Comparison of ENCODE assay signal across 9 mouse cellular contexts in the genomic region with DNA sequence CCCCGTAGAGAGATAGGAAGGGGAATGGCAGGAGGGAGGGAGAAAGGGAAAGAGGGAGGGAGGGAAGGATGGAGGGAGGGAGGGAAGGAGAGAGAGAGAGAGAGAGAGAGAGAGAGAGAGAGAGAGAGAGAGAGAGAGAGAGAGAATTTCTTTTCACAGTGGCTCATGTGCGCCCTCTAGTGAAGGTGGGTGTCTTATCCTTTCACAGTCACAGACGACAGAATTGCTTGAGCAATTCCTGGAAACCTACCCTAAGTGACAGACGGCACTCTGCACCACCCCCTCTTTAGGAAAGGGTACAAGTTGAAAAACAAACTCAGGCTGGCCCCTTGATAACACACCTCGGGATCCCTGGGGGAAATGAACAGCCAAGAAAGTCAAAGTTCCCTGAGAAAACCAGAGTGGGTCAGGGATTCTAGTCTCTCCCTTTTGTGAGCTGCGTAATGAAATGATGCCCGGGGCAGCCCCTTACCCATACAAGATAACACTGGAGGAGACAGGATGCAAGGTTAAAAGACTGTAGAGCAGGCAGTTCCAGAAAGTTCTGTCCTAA. TPM values are rescaled to one million over a fixed set of nuclear protein-coding genes. Genes with fewer than 3 reads are reported as not detected.
DNase-seq lines count a peak whose midpoint lies in the region; ATAC-seq and TF ChIP-seq lines count a peak whose summit lies in the region.
"Had no signal": no experiment of that assay in that cellular context is flagged by ENCODE, and none has a peak within 500 bp of the region (broad histone marks: within the 10 kb centered on the region; RNA-seq: fewer than 3 reads in every experiment).

No protein-coding gene starts in this region.

- TF ChIP-seq EP300 in MEL (IDR thresholded peaks at IDR 0.05; ENCODE audit: low read depth in 1 of 2, low read length in 2 of 2), result no peak

- no peaks in the 10 kb centered on the region for H3K9me3 ChIP-seq in hindbrain, embryonic 11.5 days (ENCODE audit: control insufficient read depth, low read length)
- no peaks in the 10 kb centered on the region for H3K9me3 ChIP-seq in hindbrain, embryonic 16.5 days (ENCODE audit: control insufficient read depth, low read length)
- no peaks in the 10 kb centered on the region for H3K9me3 ChIP-seq in MEL (replicated peaks; ENCODE audit: insufficient read depth, low read length)
- no peaks in the 10 kb centered on the region; the same call in 1 of the 2 replicates for H3K9me3 ChIP-seq in megakaryocyte, embryonic 14.5 days
- H3K9me3 ChIP-seq: limb, embryonic 15.5 days had no signal

- no peak overlapping the region for H3K27ac ChIP-seq in hindbrain, embryonic 11.5 days (ENCODE audit: low read depth, low read length)
- no peak overlapping the region for H3K27ac ChIP-seq in hindbrain, embryonic 16.5 days (ENCODE audit: low read depth, low read length)
- no peak overlapping the region for H3K27ac ChIP-seq in MEL (ENCODE audit: control insufficient read depth, low read depth, low read length)
- H3K27ac ChIP-seq in layer of hippocampus, adult 2 months, result no peak overlapping the region
- H3K27ac ChIP-seq: limb, embryonic 15.5 days had no signal

- H3K79me2 ChIP-seq in MEL (ENCODE audit: control insufficient read depth, insufficient read depth, low read length, poor library complexity), result no peaks in the 10 kb centered on the region

- no peak for TF ChIP-seq POLR2A in MEL (IDR thresholded peaks at IDR 0.05; ENCODE audit: control insufficient read depth in 1 of 2, insufficient read depth in 1 of 2, low read depth in 1 of 2, low read length in 2 of 2, poor library complexity in 1 of 2)

- H3K4me3 ChIP-seq in hindbrain, embryonic 11.5 days (ENCODE audit: low read depth, low read length), result no peak overlapping the region
- no peak overlapping the region for H3K4me3 ChIP-seq in hindbrain, embryonic 16.5 days (ENCODE audit: low read length)
- no peak overlapping the region for H3K4me3 ChIP-seq in MEL (ENCODE audit: control insufficient read depth in 1 of 2, insufficient read depth in 1 of 2, low read depth in 2 of 2, low read length in 2 of 2)
- no peak overlapping the region for H3K4me3 ChIP-seq in layer of hippocampus, adult 2 months
- peak overlapping the region; percentile 33 for H3K4me3 ChIP-seq in megakaryocyte, embryonic 14.5 days (replicated peaks)
- H3K4me3 ChIP-seq: limb, embryonic 15.5 days had no signal

- no peaks in the 10 kb centered on the region for H3K36me3 ChIP-seq in hindbrain, embryonic 11.5 days (ENCODE audit: control insufficient read depth, insufficient read depth, low read length)
- no peaks in the 10 kb centered on the region for H3K36me3 ChIP-seq in hindbrain, embryonic 16.5 days (ENCODE audit: control insufficient read depth, insufficient read depth, low read length)
- H3K36me3 ChIP-seq in MEL (ENCODE audit: control insufficient read depth in 1 of 2, insufficient read depth in 2 of 2, low read length in 2 of 2), result peaks cover 0 to 5% of the 10 kb centered on the region in 2 experiments; a peak in 2 of 4 replicates
- H3K36me3 ChIP-seq in megakaryocyte, embryonic 14.5 days (replicated peaks; ENCODE audit: low read length), result no peaks in the 10 kb centered on the region
- H3K36me3 ChIP-seq: limb, embryonic 15.5 days had no signal

- no peak for ATAC-seq in hindbrain, embryonic 11.5 days (ENCODE audit: low FRiP score)
- no peak for ATAC-seq in hindbrain, embryonic 16.5 days

- WGBS in hindbrain, embryonic 11.5 days, result 43% methylated on average over 7 of the region's 7 CpGs
- WGBS in hindbrain, embryonic 16.5 days, result 36% methylated on average over 7 of the region's 7 CpGs

- H3K27me3 ChIP-seq in hindbrain, embryonic 11.5 days (ENCODE audit: control insufficient read depth, insufficient read depth, low read length), result no peaks in the 10 kb centered on the region
- H3K27me3 ChIP-seq in hindbrain, embryonic 16.5 days (replicated peaks; ENCODE audit: control insufficient read depth, insufficient read depth, low read length), result no peaks in the 10 kb centered on the region
- H3K27me3 ChIP-seq in MEL (ENCODE audit: control insufficient read depth in 1 of 2, insufficient read depth in 2 of 2, low read length in 2 of 2), result peaks cover 1 to 6% of the 10 kb centered on the region in 2 experiments; a peak in 3 of 4 replicates
- peaks cover 26% of the 10 kb centered on the region for H3K27me3 ChIP-seq in megakaryocyte, embryonic 14.5 days (replicated peaks)
- H3K27me3 ChIP-seq: limb, embryonic 15.5 days had no signal

- H3K4me2 ChIP-seq in hindbrain, embryonic 11.5 days (replicated peaks; ENCODE audit: low read depth, low read length), result no peak overlapping the region
- H3K4me2 ChIP-seq in hindbrain, embryonic 16.5 days (ENCODE audit: low read length), result no peak overlapping the region
- H3K4me2 ChIP-seq: limb, embryonic 15.5 days had no signal

- H3K9ac ChIP-seq in hindbrain, embryonic 11.5 days (ENCODE audit: low read depth, low read length), result no peak overlapping the region
- no peak overlapping the region for H3K9ac ChIP-seq in hindbrain, embryonic 16.5 days (ENCODE audit: low read depth, low read length)
- no peak overlapping the region for H3K9ac ChIP-seq in MEL (ENCODE audit: control insufficient read depth, low read depth, low read length, poor library complexity, severe bottlenecking)
- H3K9ac ChIP-seq: limb, embryonic 15.5 days had no signal

- H3K4me1 ChIP-seq in hindbrain, embryonic 11.5 days (replicated peaks; ENCODE audit: control insufficient read depth, insufficient read depth, low read length), result no peaks in the 10 kb centered on the region
- H3K4me1 ChIP-seq in hindbrain, embryonic 16.5 days (ENCODE audit: control insufficient read depth, insufficient read depth, low read depth, low read length), result no peaks in the 10 kb centered on the region
- peaks cover 0 to 15% of the 10 kb centered on the region in 2 experiments; a peak in 3 of 4 replicates for H3K4me1 ChIP-seq in MEL (ENCODE audit: control insufficient read depth in 1 of 2, insufficient read depth in 2 of 2, low read length in 2 of 2)
- H3K4me1 ChIP-seq in megakaryocyte, embryonic 14.5 days, result peaks cover 42% of the 10 kb centered on the region
- H3K4me1 ChIP-seq: limb, embryonic 15.5 days had no signal

- peak; percentile 78 for DNase-seq in hindbrain, embryonic 11.5 days (ENCODE audit: low spot score)
- DNase-seq in MEL (ENCODE audit: low read depth, low spot score), result peak; percentile 82
- peak; percentile 75 for DNase-seq in cerebellum, adult 11 months
- peak; percentile 56 to 59 for DNase-seq in frontal cortex, postnatal 25 days (ENCODE audit: low spot score in 2 of 2)
- peak; percentile 60 to 84 for DNase-seq in layer of hippocampus, adult 2 months (ENCODE audit: low spot score in 2 of 2)
- peak; percentile 36 to 38 for DNase-seq in spleen, postnatal 36 days (ENCODE audit: low spot score in 2 of 2)

- TF ChIP-seq RAD21 in MEL (IDR thresholded peaks at IDR 0.05; ENCODE audit: low read depth, low read length), result peak; percentile 71

- peak; percentile 66 to 81 (median 76) for TF ChIP-seq CTCF in MEL (IDR thresholded peaks at IDR 0.05 in 2 of 3, conservative IDR thresholded peaks at IDR 0.05 in 1 of 3; ENCODE audit: control insufficient read depth in 1 of 3, insufficient read depth in 1 of 3, low read depth in 2 of 3, low read length in 3 of 3, poor library complexity in 1 of 3, severe bottlenecking in 1 of 3)
- peak; percentile 76 for TF ChIP-seq CTCF in layer of hippocampus, adult 2 months (conservative IDR thresholded peaks at IDR 0.05)

TF ChIP-seq in MEL, 35 proteins besides CTCF, POLR2A, EP300 and RAD21:
- no peak for TF ChIP-seq MAFK (IDR thresholded peaks at IDR 0.05; ENCODE audit: borderline replicate concordance, low read depth, low read length)
- 0 out of 2 replicates have a peak, but pooled peaks have one; percentile 26 for TF ChIP-seq MXI1 (IDR thresholded peaks at IDR 0.05; ENCODE audit: low read depth, low read length)
- no peak for TF ChIP-seq CHD2 (IDR thresholded peaks at IDR 0.05; ENCODE audit: low read length)
- no peak for TF ChIP-seq ZC3H11A (IDR thresholded peaks at IDR 0.05; ENCODE audit: low read depth, low read length)
- no peak for TF ChIP-seq TAL1 (IDR thresholded peaks at IDR 0.05; ENCODE audit: low read length)
- TF ChIP-seq MAZ (IDR thresholded peaks at IDR 0.05; ENCODE audit: low read depth, low read length), result no peak
- TF ChIP-seq ZKSCAN1 (IDR thresholded peaks at IDR 0.05; ENCODE audit: low read depth, low read length), result no peak
- peak; percentile 100 for TF ChIP-seq JUND (IDR thresholded peaks at IDR 0.05; ENCODE audit: low read depth, low read length)
- 0 out of 2 replicates have a peak, but pooled peaks have one; percentile 22 for TF ChIP-seq ZNF384 (IDR thresholded peaks at IDR 0.05; ENCODE audit: low read depth, low read length)
- TF ChIP-seq SIN3A (IDR thresholded peaks at IDR 0.05; ENCODE audit: low read length), result no peak
- TF ChIP-seq SMC3 (IDR thresholded peaks at IDR 0.05; ENCODE audit: low read depth, low read length), result peak; percentile 81
- TF ChIP-seq TCF12 (IDR thresholded peaks at IDR 0.05; ENCODE audit: low read depth, low read length), result no peak
- TF ChIP-seq BHLHE40 (IDR thresholded peaks at IDR 0.05; ENCODE audit: borderline replicate concordance, low read depth, low read length), result no peak

RNA-seq across cellular contexts. Expression of a gene that starts 11.1 kb away (rescaled TPM):
- polyA plus RNA-seq in hindbrain, embryonic 11.5 days (2014; fragmentation: Nextera tagmentation; extraction: Ambion mirVana), result 18.3 and 18.6 TPM in 2 replicates
- 57.3 and 62.1 TPM in 2 replicates for polyA plus RNA-seq in hindbrain, embryonic 16.5 days (2015; fragmentation: Nextera tagmentation; extraction: Ambion mirVana)
- total RNA-seq in MEL (2012; rRNA removed), result not detected in 2 replicates
- polyA plus RNA-seq in MEL (2012; ENCODE audit: insufficient read depth in 1 of 2, insufficient read length in 2 of 2, low read depth in 1 of 2, low replicate concordance in 2 of 2, missing spikeins in 1 of 2), result not detected
- 10 to 100 TPM; 85.1 to 86.0 TPM for total RNA-seq in layer of hippocampus, adult 2 months (2021)
- 0.17 TPM in 1 of 2 replicates, not detected in the other for polyA plus RNA-seq in megakaryocyte, embryonic 14.5 days (2012; ENCODE audit: insufficient read depth, low replicate concordance)

RNA-seq across cellular contexts. Expression of a gene that starts 34.7 kb away (rescaled TPM):
- 14.2 and 15.4 TPM in 2 replicates for polyA plus RNA-seq in hindbrain, embryonic 11.5 days (2014; fragmentation: Nextera tagmentation; extraction: Ambion mirVana)
- polyA plus RNA-seq in hindbrain, embryonic 16.5 days (2015; fragmentation: Nextera tagmentation; extraction: Ambion mirVana), result 11.2 and 12.8 TPM in 2 replicates
- total RNA-seq in MEL (2012; rRNA removed), result 8.6 and 8.8 TPM in 2 replicates
- 10 to 100 TPM; 19.0 to 28.3 TPM for polyA plus RNA-seq in MEL (2012; ENCODE audit: insufficient read depth in 1 of 2, insufficient read length in 2 of 2, low read depth in 1 of 2, low replicate concordance in 2 of 2, missing spikeins in 1 of 2)
- total RNA-seq in layer of hippocampus, adult 2 months (2021), result 10 to 100 TPM; 21.2 to 22.7 TPM
- polyA plus RNA-seq in megakaryocyte, embryonic 14.5 days (2012; ENCODE audit: insufficient read depth, low replicate concordance), result 2.9 TPM in 2 replicates

Comparison
In these comparisons a context has a peak if more than half of its experiments do, and no peak if none do; other contexts are left out.
1. RNA of a gene that starts 11.1 kb away (polyA plus RNA-seq): 57.3 to 62.1 TPM in hindbrain, embryonic 16.5 days and 18.3 to 18.6 TPM in hindbrain, embryonic 11.5 days; 0.17 TPM in megakaryocyte, embryonic 14.5 days and not detected in MEL; every median in the first group is over 10 times any median in the second.
2. Peak in every context shown above with its lines, with median percentiles within 50 percentile points of each other: DNase-seq.